Mouse (Mus musculus) embryonic facial prominence, embryonic 10.5 days (tissue): ENCODE results near the gene Mllt3. TPM values are rescaled to one million over a fixed set of nuclear protein-coding genes. Genes with fewer than 3 reads are reported as not detected.
A peak's percentile ranks its signal among the peaks of the same experiment; 100 is the strongest.

Experiments used
- DNase-seq: peaks from one replicate; pipeline ENCODE4 v3.0.0-alpha.2; 2017; ENCODE audit warnings: low spot score
- H3K27ac ChIP-seq: fragments of 300-500 bp; sonication (generic); replicated peaks from 2 replicates; pipeline ENCODE4 v1.5.1; 2016; ENCODE audit warnings: mild to moderate bottlenecking
- H3K27me3 ChIP-seq: fragments of 300-500 bp; sonication (generic); replicated peaks from 2 replicates; pipeline ENCODE4 v1.6.1; 2016; ENCODE audit warnings: low read depth, mild to moderate bottlenecking; ENCODE audit not compliant: poor library complexity, severe bottlenecking
- H3K36me3 ChIP-seq: fragments of 300-500 bp; sonication (generic); replicated peaks from 2 replicates; pipeline ENCODE4 v1.6.1; 2016; ENCODE audit warnings: mild to moderate bottlenecking, moderate library complexity
- H3K4me1 ChIP-seq: fragments of 300-500 bp; sonication (generic); 2 replicates; pipeline ENCODE4 v1.6.1; 2016
- H3K4me3 ChIP-seq: fragments of 300-500 bp; sonication (generic); 2 replicates; pipeline ENCODE4 v1.5.1; 2016; ENCODE audit warnings: mild to moderate bottlenecking, moderate library complexity
- H3K9me3 ChIP-seq: fragments of 300-500 bp; sonication (generic); 2 replicates; pipeline ENCODE4 v1.6.1; 2016; ENCODE audit warnings: mild to moderate bottlenecking
- WGBS: fragments of 180-500 bp; shearing (Covaris S2); methylation state at CpG from one replicate; pipeline ENCODE4 v1.1.7; 2016; 5-methylcytosine and 5-hydroxymethylcytosine counted together
- polyA plus RNA-seq: library from polyadenylated mRNA; unstranded; fragments of >200 nt; fragmentation: Nextera tagmentation; extraction: Ambion mirVana; gene quantifications from 2 replicates; pipeline ENCODE4 v1.2.1, GENCODE M21; 2016

Mllt3 gene
- polyA plus RNA-seq, 1 experiment from 2014 or later = 55.4 TPM

DNA sequence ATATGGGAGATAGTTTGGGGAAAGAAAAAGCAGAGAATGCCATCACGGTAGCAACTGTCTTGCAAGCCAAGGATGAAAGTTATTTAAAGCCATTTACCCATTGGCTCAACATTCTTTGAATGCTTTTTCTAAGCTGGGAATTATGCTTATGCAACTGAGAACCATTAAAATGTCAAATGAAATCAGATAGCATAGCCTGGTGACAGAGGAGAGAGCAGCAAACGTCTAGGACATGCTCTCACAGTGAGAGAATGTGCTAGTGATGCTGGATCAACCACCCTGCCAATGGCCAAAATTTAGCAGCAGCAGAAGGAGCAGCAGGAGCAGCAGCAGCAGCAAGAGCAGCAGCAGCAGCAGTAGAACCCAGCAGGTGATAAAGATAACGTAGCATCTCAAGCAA, 267.4 kb downstream of the Mllt3 start:
- Histone ChIP-seq H3K27me3 (no peaks in the 10 kb centered on the region), H3K4me1 (peaks cover 25% of the 10 kb centered on the region), H3K27ac (no peak overlapping the region), H3K36me3 (no peaks in the 10 kb centered on the region), H3K9me3 (no peaks in the 10 kb centered on the region), H3K4me3 (no peak overlapping the region)
- 52% methylated on average over 3 of the region's 3 CpGs for WGBS
- no peak for DNase-seq

DNA sequence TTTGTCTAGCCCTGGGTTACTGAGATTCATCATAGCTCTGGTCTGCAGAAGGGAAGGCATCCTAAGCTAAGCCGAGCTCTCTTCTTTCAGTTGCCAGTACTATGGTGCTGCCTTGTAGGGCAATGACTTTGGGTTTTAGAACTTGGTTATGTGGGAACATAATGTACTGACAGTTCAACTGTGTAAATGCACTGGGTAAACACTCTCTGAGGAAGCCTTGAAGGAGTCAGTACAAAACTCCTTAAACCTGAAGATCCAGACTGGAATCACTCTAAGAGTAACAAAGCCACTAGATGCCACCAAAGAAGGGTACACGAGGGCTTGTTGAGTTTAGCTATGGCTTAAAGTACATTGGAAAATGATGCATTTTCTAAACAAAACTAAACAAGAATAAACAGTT, 272.1 kb downstream of the Mllt3 start:
- Histone ChIP-seq H3K4me1 (peaks cover 5% of the 10 kb centered on the region), H3K36me3 (no peaks in the 10 kb centered on the region), H3K27ac (no peak overlapping the region), H3K9me3 (no peaks in the 10 kb centered on the region), H3K4me3 (no peak overlapping the region), H3K27me3 (peaks cover 6% of the 10 kb centered on the region; the same call in 1 of the 2 replicates)
- WGBS = 79% methylated on average over 2 of the region's 2 CpGs
- DNase-seq = no peak

DNA sequence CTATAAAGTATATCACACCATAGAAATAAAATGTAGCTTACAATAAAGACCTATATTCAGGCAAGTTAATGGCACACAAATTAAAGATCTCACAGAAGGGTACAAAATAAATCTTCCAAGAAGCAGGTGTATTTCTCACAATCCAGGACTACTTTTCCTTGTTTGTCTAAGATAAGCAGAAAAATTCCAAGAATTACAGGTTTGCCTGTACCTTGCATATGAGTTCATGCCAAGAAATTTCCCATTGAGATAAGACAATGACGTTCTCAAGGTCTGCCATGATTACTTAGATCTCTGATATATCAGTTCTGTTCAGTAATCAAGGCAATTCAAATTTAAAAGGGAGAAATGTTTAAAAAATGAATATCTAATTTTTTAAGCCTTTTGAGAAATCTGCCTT, 272.9 kb downstream of the Mllt3 start:
- Histone ChIP-seq H3K9me3 (no peaks in the 10 kb centered on the region), H3K4me1 (no peaks in the 10 kb centered on the region), H3K36me3 (no peaks in the 10 kb centered on the region), H3K27ac (no peak overlapping the region), H3K27me3 (peaks cover 6% of the 10 kb centered on the region; the same call in 1 of the 2 replicates), H3K4me3 (no peak overlapping the region)
- DNase-seq = no peak
- WGBS = 85% methylated on average over 1 of the region's 1 CpGs

DNA sequence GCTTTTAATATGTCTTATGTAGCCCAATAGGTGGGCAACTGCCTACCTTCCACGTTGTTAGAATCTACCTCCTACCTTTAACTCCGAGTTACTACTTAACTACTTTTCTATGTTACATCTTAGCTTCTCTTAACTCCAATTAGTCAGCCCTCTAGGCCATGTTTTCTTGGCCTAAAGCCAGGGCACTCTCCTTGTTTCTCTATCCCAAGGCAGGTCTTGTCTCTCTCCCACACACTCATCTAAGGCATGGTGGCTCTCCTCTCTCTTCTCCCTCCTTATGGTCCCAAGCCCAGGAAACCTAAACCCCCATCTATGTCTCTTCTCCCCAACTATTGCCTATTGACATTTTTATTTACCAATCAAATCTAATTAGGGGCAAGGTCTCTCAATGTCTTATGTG, 273.5 kb downstream of the Mllt3 start:
- no peak overlapping the region for H3K27ac ChIP-seq
- no peaks in the 10 kb centered on the region for H3K36me3 ChIP-seq
- H3K27me3 ChIP-seq = peaks cover 6% of the 10 kb centered on the region; the same call in 1 of the 2 replicates
- H3K9me3 ChIP-seq = no peaks in the 10 kb centered on the region
- WGBS = 85% methylated on average over 2 of the region's 2 CpGs
- no peak for DNase-seq
- H3K4me1 ChIP-seq = no peaks in the 10 kb centered on the region
- H3K4me3 ChIP-seq = no peak overlapping the region

DNA sequence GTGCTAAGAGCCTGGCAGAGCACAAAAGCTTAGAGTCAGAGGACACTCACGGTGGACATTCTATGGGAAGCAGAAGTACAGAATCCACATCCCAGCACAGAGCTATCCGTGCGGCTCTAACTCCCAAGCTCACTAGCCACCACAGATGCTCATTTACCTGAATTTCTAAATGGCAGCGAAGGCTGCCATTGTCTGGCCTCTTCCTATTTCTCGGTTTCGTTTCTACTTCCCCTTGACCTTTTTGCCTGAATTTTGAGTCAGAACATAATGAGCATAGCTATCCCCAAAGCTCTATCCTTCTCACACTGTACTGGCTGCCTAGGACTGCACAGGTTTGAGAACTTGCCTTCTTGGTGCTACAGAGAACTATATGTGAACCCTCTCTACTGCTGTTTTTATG, 274.1 kb downstream of the Mllt3 start:
- Histone ChIP-seq H3K27me3 (peaks cover 6% of the 10 kb centered on the region; the same call in 1 of the 2 replicates), H3K4me3 (no peak overlapping the region), H3K9me3 (no peaks in the 10 kb centered on the region), H3K36me3 (no peaks in the 10 kb centered on the region), H3K27ac (no peak overlapping the region), H3K4me1 (no peaks in the 10 kb centered on the region)
- WGBS = 94% methylated on average over 6 of the region's 6 CpGs
- no peak for DNase-seq

DNA sequence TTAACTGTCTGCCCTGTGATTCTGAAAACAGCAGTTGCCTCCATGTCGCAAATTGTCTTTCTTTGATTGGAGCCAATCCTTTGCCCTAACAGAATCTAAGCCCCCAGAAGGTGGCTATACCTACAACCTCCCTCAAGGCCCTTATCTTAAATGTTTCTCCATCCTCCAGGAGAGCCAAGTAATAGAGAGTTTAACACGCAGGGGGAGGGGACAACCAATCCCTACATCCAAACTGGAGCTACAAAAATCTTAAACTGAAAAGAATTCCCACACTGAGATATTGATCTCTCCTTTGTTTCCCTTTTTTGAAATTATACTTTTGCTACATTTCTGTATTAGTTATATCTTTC, 281.7 kb downstream of the Mllt3 start:
- 89% methylated on average over 2 of the region's 2 CpGs for WGBS
- no peak overlapping the region for H3K27ac ChIP-seq
- no peak for DNase-seq

DNA sequence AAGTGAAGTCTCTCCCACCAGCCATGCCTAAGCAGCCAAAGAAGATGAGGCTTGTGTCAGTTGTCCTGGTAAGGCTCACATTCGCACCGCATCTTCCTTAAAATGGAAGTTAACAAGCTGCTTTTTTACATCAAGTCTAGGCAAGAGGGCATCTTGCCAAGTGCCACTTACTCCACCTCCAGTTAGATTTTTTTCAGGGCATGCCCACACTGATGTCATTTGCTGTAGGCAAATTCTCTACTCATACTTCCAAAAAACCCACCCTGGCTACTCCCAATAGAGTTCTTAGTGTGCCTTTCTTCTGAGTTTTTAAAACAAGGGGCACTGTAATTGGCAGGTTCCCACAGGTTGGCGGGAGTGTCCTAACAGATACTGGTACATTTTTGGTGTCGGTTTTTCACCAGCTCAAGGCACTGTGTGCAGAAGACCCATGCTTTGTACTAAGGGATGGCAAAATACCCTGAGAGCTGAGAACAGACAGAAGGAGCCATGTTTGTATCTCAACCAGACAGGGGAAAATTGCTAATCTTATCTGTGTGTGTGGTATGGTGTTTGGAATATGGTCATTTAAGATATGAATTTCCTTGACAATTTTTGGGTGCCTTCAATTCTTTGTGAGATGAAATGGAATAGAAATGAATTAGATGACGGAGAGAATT, 282.2 kb downstream of the Mllt3 start:
- Histone ChIP-seq H3K36me3 (no peaks in the 10 kb centered on the region), H3K4me3 (no peak overlapping the region), H3K27me3 (0 out of 2 replicates have a peak, but pooled peaks cover 6% of the 10 kb centered on the region), H3K9me3 (no peaks in the 10 kb centered on the region), H3K4me1 (0 out of 2 replicates have a peak, but pooled peaks cover 6% of the 10 kb centered on the region), H3K27ac (no peak overlapping the region)
- no peak for DNase-seq
- 92% methylated on average over 5 of the region's 5 CpGs for WGBS

More for the DNA sequence above, 281.7 kb downstream of the Mllt3 start:
- H3K27me3 ChIP-seq = 0 out of 2 replicates have a peak, but pooled peaks cover 6% of the 10 kb centered on the region
- no peaks in the 10 kb centered on the region for H3K36me3 ChIP-seq
- H3K9me3 ChIP-seq = no peaks in the 10 kb centered on the region
- H3K4me1 ChIP-seq = 0 out of 2 replicates have a peak, but pooled peaks cover 6% of the 10 kb centered on the region
- H3K4me3 ChIP-seq = no peak overlapping the region

DNA sequence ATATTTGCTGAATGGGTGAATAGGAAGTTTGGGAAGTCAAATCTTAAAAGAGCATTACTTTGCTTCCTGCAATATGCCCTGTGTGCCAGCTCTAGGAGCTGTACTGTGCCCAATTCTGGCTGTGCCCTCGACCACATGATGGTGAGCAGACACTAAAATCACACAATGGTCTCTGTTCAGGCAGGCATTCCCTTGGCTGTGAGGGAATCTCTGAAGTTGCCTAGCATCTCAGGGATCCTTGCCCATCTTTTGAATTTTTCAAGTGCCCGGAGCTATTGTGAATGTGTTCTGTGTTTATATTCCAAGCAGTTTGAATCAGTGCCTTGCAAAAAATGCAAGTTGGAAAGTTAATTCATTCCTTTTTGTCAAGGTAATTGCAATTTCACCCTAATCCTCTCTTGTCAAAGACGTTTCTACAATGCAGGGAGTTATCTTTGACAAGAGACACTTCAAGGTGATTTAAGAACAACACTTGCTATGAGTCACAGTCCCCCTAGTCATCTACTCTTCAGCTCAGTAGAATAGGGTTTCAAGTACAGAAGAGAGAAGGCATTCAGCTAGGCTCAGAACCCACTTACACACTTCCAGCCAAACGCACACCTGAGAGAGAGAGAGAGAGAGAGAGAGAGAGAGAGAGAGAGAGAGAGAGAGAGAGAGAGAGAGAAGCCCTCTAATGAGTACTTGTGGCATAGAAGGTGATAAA, 283.5 kb downstream of the Mllt3 start:
- DNase-seq = no peak
- H3K4me1 ChIP-seq = 0 out of 2 replicates have a peak, but pooled peaks cover 6% of the 10 kb centered on the region
- H3K9me3 ChIP-seq = no peaks in the 10 kb centered on the region
- H3K36me3 ChIP-seq = no peaks in the 10 kb centered on the region
- H3K4me3 ChIP-seq = no peak overlapping the region
- no peak overlapping the region for H3K27ac ChIP-seq
- 47% methylated on average over 4 of the region's 4 CpGs for WGBS
- H3K27me3 ChIP-seq = 0 out of 2 replicates have a peak, but pooled peaks cover 6% of the 10 kb centered on the region

DNA sequence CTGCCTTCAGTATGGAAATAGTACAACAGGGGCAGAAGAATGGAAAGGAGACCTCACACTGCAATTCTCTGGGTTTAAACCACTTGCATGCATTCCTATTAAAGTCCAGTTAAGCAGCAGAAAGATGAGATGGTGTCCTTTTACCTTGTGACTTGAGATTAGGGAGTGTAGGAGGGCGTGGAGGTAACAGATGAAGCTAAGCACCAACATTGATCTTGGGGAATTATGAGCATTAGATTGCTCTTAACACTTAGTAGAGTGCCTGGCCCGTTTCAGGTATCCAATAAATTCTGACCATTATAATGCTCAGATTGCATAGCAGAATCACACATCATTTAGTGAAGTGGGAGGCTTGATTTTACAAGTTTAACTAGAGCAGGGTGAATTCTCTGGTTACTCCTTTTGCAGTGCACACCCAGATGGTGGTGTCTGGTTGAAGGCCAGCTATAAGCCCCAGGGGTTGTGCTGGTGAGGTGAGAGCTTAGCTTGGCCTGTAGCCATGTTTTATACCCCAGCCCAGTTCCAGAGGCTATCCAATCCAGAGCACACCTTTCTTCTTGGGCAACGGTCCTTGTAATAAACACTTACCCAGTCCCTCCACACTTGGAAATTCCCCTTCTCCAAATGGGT, 288.0 kb downstream of the Mllt3 start:
- Histone ChIP-seq H3K9me3 (no peaks in the 10 kb centered on the region), H3K4me3 (no peak overlapping the region), H3K27me3 (no peaks in the 10 kb centered on the region), H3K4me1 (no peaks in the 10 kb centered on the region), H3K27ac (no peak overlapping the region), H3K36me3 (no peaks in the 10 kb centered on the region)
- WGBS = 80% methylated on average over 3 of the region's 3 CpGs
- no peak for DNase-seq

DNA sequence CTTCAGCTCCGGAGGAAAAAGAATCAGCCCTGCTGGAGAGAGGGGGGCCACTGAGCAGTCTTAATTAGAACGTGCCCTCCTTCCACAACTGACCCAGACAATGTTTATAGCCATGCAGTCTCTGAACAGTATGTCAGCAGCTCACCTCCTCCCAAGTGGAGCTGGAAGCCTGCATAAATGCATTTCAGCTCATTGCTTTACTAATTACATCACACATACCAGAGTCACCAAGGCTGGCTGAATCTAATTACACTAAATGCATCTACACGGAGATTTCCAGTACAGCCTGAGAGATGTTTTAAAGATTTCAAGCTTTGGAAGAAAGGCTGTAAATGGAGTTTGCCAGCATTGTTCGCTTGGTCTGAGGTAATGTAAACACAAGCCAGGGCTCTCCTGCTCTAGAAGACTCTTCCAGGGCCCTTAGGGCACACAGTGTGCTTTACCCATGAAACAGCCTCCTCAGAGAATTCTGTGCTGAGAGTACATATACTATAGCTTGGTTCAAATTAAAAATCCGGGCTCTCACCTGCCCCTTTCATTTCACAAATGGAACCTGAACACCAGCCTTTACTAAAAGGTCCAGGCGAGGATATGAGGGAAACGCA, 293.5 kb downstream of the Mllt3 start:
- H3K36me3 ChIP-seq = no peaks in the 10 kb centered on the region
- 0 out of 2 replicates have a peak overlapping the region, but pooled peaks have one; percentile 14 for H3K27ac ChIP-seq
- no peaks in the 10 kb centered on the region for H3K27me3 ChIP-seq
- peaks cover 9% of the 10 kb centered on the region for H3K4me1 ChIP-seq
- DNase-seq = no peak
- WGBS = 50% methylated on average over 7 of the region's 7 CpGs
- H3K4me3 ChIP-seq = no peak overlapping the region
- H3K9me3 ChIP-seq = no peaks in the 10 kb centered on the region

DNA sequence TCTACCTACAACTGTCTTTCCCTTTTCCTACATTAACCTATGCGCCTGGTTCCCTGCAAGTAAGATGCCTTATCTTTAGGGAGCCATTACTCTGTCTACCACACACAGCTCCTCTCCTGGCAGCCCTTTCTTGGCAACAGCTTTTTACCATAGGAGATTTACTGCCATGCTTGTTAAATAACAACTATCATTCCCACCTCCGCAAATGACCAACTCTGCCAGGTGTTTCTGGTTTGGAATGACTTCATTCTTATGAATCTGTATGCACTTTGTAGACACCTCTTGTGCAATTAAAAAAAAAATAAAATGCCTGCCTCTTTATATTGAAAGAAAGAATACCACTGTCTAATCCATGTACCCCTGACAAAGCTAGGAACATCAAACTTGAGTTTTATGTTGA, 294.1 kb downstream of the Mllt3 start:
- DNase-seq = no peak
- WGBS = 90% methylated on average over 2 of the region's 2 CpGs
- H3K27ac ChIP-seq = no peak overlapping the region

DNA sequence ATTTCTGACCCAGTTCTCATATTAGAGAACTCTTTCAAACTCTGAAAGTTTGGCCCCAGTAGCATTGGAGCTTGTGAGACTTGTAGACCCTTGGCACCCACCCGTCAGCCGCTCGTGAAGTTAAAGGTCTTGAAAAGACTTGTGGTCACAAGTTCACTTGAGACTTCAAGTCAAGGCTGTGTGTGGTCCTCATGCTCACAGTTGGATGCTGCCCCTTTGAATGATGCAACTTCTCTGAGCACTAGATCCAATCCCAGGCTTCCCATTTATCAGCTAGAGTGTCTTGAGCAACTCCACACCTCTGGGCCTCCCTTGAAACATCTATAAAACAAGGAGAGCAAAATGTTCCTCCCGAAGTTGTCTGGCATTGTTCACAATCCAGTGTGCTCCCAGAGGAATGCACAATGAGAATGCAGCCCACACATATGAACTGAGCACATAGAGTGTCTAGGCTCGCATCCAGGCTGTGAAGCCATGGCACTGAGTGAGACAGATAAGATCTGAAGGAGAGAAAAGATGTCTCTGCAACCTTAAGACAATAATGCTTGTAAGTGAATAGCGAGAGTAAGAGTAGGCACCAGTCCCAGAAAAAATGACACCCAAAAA, 295.9 kb downstream of the Mllt3 start:
- no peaks in the 10 kb centered on the region for H3K36me3 ChIP-seq
- peaks cover 11% of the 10 kb centered on the region for H3K4me1 ChIP-seq
- H3K27me3 ChIP-seq = no peaks in the 10 kb centered on the region
- no peaks in the 10 kb centered on the region for H3K9me3 ChIP-seq
- H3K27ac ChIP-seq = no peak overlapping the region
- WGBS = 90% methylated on average over 6 of the region's 6 CpGs
- no peak overlapping the region for H3K4me3 ChIP-seq
- no peak for DNase-seq

More for the DNA sequence above, 294.1 kb downstream of the Mllt3 start:
- Histone ChIP-seq H3K4me1 (peaks cover 9% of the 10 kb centered on the region), H3K36me3 (no peaks in the 10 kb centered on the region), H3K4me3 (no peak overlapping the region), H3K27me3 (no peaks in the 10 kb centered on the region), H3K9me3 (no peaks in the 10 kb centered on the region)
